Mouse (Mus musculus): ENCODE results near the gene Spdye4a.

Gene Spdye4a

DNA sequence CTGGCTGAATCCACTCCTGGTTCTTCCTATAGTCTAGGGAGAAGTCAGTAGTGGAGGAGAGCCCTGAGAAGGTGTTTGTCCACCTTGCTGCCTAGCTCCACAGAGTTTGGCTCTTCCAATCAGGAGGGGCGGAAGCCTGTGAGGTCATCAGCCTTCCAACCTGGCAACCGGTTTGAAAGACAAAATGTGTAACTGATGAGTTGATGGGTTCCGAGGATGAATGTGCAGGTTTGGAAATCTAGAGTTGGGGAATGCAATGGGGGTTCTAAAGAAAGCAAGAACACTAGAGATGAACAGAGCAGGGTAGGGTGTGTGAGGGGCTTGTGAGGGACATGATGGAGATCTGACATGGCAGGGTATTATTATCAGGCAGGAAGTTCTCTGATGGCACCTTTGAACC lies at the start of gene Spdye4a:
Gene Spdye4a, minus strand, starts transcription at position 101 of the 400 bp plus-strand sequence.
- no peak for DNase-seq

- no peak for DNase-seq
Observed at GRCm38 (mm10) chr5:143275761-143276160, 49.1 kb upstream of the Spdye4a start.

GRCm38 (mm10) chr5:143272540-143273330 lies 46.0 kb upstream of the Spdye4a start:
- no peak for DNase-seq

DNA sequence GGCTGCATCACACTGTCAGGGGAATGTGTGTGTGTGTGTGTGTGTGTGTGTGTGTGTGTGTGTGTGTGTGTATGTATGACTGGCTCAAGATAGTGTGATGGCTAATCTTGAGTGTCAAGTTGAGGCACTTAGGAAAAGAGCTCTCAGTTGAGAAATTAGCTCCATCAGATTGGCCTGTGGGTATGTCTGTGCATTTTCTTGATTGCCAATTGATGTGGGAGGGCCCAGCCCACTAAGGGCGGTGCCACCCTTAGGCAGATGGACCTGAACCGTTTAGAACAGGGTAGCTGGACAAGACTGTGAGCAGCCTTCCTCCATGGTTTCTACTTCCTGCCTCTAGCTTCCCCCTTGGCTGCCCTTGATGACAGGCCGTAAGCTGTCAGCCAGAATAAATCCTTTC lies 45.4 kb upstream of the Spdye4a start:
- no peak for DNase-seq

GRCm38 (mm10) chr5:143271642-143272041 lies 45.0 kb upstream of the Spdye4a start:
- no peak for DNase-seq

DNA sequence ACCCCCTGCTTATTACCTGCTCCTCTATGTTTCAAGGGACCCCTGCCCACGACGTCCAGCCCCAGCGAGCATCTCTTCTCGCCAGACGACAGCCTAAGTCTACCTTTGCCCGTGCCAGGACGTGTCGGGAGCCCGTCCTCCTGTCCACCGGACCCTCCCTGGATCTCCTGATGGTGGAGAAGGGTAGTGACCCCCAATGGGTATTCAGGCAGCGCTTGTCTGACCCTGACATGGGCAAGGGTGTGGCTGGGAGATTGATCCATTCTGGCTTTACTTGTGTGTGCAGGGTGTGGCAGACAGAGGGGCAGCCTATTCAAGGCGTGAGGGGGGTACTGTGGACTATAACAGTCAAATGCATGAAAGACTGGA lies 43.4 kb upstream of the Spdye4a start:
- DNase-seq, result no peak

DNA sequence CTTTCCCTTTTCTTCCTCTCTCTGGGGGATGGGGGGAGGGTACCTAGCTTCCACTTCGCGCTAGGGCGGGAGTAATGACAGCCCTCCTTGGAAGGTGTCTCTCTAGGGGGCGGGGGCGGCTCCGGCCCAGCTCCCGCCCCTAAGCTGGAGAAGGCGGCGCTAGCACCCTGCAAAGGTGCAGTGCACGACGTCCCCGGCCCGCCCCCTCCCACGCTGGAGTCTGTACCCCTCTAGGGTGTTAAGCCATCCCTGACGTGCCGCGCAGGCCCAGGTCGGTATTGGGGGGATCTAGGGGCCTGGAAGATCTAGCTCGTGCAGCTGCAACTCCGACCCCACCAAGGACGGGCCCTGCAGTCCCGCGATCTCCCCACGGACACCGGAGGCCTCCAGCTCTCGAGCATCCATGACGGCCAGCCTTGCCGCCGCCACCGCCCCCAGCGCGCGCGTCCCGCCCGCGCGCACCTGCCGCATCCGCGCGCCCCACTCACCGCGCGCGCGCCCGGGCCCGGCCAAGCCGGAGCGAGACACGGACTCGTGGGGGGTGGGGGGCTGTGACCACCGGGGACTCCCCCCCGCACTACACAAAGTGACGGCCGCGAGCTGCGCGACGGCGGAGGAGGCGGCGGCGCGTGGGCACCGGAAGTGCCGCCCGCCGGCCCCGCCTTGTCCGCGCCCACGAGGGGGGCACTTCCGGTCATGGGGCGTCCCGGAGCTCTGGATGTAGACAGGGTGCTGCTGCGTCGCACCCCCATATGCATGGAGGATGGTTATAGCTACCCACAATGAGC lies 42.9 kb upstream of the Spdye4a start, which contains the start of gene Zfp316:
Gene Zfp316, minus strand, starts transcription at position 660 of the 788 bp plus-strand sequence.
- peak; percentile 84 for DNase-seq

DNA sequence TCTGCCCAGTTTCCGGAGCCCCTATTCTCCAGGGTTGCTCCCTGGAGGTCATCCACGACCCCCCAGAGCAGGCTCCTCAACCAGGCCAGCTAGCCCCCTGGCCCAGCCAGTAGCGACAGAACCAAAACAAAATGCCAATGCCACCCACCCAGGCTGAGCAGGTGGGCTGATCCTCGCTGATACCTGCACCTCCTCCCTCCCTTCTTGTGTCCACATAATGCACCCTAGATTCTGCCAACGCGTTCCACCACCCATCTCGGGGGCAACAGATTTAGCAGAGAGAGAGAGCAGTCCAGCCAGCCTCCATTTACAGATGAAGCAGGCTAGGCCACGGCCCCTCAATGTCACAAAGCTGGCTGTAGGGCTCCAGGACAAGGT lies 42.3 kb upstream of the Spdye4a start:
- DNase-seq, result no peak

DNA sequence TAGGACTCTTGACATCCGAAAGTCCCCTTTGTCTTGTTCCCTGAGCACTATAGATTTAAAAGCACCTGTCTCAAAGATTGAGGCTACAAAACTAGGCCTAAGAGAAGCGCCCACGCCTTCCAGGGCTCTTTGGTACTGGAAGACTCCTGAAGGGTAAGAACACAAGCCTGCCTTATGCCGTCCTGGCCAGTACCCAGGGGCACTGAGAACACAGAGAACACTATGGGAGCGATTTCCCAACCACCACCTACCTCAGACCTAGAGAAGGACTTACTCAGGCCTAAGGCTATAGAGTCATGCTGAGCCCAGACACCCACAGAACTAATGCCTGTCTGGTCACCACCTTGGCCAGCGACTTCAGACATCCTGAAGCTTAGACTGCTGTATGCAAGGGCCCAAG lies 40.1 kb upstream of the Spdye4a start:
- no peak for DNase-seq

DNA sequence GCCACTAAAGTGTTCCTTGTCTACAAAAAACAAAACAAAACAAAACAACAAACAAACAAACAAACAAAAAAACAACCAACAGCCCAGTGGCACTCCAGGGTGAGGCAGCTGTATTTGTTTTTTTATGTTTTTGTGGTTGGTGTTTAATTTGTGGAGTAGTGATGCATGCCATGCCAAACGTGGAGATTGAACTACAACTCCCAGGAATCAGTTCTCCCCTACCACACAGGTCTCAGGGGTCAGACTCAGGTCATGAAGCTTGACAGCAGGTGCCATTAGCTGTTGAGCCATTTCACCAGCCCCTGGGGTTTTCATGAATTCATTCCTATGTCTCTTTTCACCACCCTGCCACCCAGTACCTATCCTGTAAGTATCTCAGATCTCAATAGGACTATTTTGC lies 38.7 kb upstream of the Spdye4a start:
- DNase-seq, result no peak

DNA sequence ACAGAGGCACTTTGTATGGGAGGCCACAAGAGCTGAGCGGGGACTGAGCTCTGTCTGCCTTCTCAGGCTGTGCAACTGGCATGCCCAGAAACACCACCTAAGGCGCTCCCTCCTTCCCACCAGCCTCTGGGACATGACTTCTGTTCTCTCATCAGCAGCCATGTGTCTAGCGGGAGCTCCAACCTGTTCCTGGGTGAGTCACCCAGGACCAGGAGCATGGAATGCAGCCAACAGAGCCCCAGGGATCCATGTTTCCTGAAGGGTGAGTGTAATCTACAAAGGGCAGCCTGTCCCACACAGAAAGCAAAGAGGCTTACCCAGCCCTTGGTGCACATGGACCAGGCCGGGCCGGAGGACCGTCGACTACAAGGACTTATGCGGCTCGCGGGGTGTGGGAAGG lies 38.0 kb upstream of the Spdye4a start:
- DNase-seq, result no peak

- no peak for DNase-seq
Observed at GRCm38 (mm10) chr5:143261636-143262035, 34.9 kb upstream of the Spdye4a start.

DNA sequence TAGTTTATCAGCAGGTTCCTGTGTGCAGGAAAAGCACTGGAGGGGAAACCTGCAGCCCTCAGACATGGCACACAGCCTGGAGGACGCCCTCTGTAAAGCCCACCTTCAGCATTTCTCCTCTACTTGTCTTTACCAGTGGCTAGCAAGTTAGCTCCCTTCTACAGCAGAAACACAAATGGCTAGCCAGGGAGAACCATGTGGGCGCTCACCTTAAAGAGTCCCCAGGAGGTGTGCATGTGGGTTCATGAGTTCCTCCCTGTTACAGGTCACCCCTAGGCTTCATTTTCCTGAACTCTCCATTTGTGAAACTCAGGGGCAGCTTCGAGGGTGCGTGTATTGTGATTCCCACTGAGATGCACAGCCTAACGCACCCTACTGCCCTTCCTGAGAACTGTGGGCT lies 29.1 kb upstream of the Spdye4a start:
- DNase-seq, result no peak

- no peak for DNase-seq
Observed at GRCm38 (mm10) chr5:143255131-143255519, 28.4 kb upstream of the Spdye4a start.

GRCm38 (mm10) chr5:143254487-143255130 lies 27.9 kb upstream of the Spdye4a start:
- no peak for DNase-seq

- peak; percentile 24 for DNase-seq
Observed at GRCm38 (mm10) chr5:143253881-143254486, 27.3 kb upstream of the Spdye4a start.

- DNase-seq, result peak; percentile 43
Observed at GRCm38 (mm10) chr5:143253186-143253880, 26.6 kb upstream of the Spdye4a start.

- no peak for DNase-seq
Observed at GRCm38 (mm10) chr5:143252791-143253185, 26.1 kb upstream of the Spdye4a start.

GRCm38 (mm10) chr5:143252039-143252438 lies 25.3 kb upstream of the Spdye4a start:
- no peak for DNase-seq

GRCm38 (mm10) chr5:143244926-143245325 lies 18.2 kb upstream of the Spdye4a start:
- no peak for DNase-seq

DNA sequence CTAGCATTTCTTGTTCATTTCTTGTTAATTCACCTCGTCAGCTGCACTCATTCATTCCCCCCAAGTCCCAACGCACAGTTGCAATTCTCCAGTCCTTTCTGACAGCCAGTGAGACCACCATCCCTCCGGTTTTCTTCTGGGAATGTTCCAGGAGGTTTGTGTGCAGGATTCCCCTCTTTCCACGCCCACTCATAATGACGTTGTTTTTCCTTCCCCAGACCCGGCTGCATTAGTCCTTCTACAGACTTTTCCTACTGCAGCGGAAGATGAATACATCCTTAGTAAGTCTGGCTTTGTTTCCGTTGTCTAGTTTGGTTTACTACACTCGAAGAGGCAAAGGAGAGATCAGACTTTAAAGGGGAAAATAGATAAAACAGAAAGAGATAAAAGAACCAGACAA lies 9.3 kb upstream of the Spdye4a start:
- DNase-seq, result no peak

DNA sequence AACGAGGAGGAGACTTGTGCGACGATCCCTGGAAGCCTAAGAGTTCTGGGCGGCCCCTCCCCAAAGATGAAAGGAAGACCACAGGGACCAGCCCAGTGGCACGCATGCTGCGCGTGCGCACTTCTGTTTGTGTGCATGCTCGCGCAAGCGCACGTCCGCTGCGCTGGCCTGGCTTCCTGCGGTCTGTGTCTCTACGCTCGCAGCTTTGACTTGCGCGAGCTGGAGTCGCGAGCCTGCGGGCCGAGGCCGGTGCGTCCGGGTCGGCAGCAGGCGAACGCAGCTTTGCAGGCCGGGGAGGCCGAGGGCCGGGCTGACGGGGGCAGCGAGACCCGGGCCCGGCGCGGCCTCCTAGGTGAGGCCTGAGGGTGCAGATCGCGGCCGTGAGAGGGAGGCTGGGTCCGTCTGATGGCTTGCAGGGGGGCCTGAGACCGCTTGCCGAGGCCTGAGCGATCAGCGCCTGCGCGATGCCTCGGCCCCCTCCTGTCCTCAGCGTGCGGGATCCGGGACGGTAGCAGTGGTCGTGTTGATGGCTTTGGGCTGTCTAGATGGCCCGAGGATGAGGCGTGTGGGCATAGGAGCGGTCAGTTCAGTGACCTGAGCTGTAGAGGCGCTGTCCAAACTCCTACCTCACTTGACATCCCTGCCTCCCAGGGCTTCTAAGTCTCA lies 8.5 kb upstream of the Spdye4a start, which contains the start of gene Zfp12:
Gene Zfp12, plus strand, starts transcription at position 136 of the 666 bp plus-strand sequence.
- DNase-seq, result peak; percentile 97
